Mouse (Mus musculus) midbrain, embryonic 11.5 days (tissue): ENCODE results near the gene Prkcb. TPM values are rescaled to one million over a fixed set of nuclear protein-coding genes. Genes with fewer than 3 reads are reported as not detected.

Experiments used
- polyA plus RNA-seq: library from polyadenylated mRNA; unstranded; fragments of >200 nt; fragmentation: Nextera tagmentation; extraction: Ambion mirVana; gene quantifications from 2 replicates; pipeline ENCODE4 v1.2.1, GENCODE M21; 2014

The Prkcb gene
- polyA plus RNA-seq, 1 experiment from 2014 or later = 17.9 TPM

Other genes with a start within 250 kb of the Prkcb start
- gene Ubfd1, start 221.6 kb upstream of the Prkcb start, polyA plus RNA-seq = 94.1 and 94.6 TPM in 2 replicates
- 13.4 and 16.3 TPM in 2 replicates for gene Ears2, start 221.5 kb upstream of the Prkcb start, polyA plus RNA-seq
- 688 and 709 TPM in 2 replicates for gene Ndufab1, start 186.9 kb upstream of the Prkcb start, polyA plus RNA-seq
- gene Palb2, start 155.8 kb upstream of the Prkcb start, polyA plus RNA-seq = 19.0 and 22.6 TPM in 2 replicates
- gene Dctn5, start 155.7 kb upstream of the Prkcb start, polyA plus RNA-seq = 140 and 141 TPM in 2 replicates
- gene Plk1, start 129.3 kb upstream of the Prkcb start, polyA plus RNA-seq = 114 and 129 TPM in 2 replicates
- 0.04 and 0.07 TPM in 2 replicates for gene Ern2, start 102.5 kb upstream of the Prkcb start, polyA plus RNA-seq
- gene Chp2, start 69.3 kb upstream of the Prkcb start, polyA plus RNA-seq = 0.20 and 0.29 TPM in 2 replicates